Mouse (Mus musculus): ENCODE results near the gene 1700007K13Rik.
A peak's percentile ranks its signal among the peaks of the same experiment; 100 is the strongest.
"Not testable (repeated sequence)": the region's sequence is repeated elsewhere in the genome, so short reads cannot be mapped to it uniquely, and the experiment has no call there.

Gene 1700007K13Rik

DNA sequence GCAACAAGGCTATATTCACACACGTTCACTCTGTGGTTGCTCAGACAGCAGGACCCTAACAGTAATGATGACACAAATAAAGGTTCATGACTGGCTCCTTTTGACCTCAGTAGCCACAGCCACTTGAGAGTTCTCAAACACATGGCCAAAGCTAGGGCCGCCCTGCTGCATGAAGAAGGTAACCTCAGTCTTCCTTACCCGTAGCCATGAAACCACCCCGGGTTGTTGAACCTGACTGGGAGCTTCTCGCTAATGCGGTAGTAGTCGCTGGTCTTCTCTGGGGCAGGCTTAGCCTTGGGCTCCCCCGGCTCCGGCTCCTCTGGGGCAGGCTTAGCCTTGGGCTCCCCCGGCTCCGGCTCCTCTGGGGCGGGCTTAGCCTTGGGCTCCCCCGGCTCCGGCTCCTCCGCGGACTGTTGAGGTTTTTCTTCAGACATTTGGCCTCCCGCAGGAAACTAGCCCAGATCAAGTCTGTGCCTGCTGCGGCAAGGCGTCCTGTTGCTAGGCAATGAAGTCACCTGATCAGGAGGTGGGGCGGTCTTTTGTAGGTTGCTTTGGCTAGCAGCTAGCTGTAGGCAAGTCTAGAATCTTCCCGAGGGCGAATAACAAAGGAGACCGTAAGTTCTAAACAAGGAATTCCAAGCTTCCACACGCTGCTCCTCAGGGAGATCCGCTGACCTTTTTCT, at the start of gene 1700007K13Rik:
TSS of gene 1700007K13Rik (minus strand) at position 497 of the 683 bp plus-strand sequence.
- peak; percentile 83 for DNase-seq

DNA sequence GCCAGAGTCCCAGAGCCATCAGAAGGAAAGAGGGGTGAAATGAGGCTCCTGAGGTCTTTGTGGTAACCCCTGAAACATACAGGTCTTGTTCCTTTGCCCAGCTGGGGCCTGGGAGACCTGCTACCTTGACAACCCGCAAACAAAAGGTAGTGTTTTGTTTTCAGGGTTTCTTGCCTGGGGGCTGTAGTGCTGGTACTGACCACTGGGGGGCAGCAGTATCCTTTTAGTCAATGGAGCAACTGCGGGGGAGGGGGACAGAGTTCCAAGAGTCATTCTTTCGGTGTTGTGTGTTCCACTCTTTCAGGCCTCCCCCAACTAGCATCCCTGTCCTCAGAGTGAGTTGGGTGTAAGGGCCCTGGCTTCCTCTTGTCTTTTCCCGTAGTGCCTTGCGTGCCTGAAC, 48.4 kb upstream of the 1700007K13Rik start:
- peak; percentile 83 for DNase-seq

DNA sequence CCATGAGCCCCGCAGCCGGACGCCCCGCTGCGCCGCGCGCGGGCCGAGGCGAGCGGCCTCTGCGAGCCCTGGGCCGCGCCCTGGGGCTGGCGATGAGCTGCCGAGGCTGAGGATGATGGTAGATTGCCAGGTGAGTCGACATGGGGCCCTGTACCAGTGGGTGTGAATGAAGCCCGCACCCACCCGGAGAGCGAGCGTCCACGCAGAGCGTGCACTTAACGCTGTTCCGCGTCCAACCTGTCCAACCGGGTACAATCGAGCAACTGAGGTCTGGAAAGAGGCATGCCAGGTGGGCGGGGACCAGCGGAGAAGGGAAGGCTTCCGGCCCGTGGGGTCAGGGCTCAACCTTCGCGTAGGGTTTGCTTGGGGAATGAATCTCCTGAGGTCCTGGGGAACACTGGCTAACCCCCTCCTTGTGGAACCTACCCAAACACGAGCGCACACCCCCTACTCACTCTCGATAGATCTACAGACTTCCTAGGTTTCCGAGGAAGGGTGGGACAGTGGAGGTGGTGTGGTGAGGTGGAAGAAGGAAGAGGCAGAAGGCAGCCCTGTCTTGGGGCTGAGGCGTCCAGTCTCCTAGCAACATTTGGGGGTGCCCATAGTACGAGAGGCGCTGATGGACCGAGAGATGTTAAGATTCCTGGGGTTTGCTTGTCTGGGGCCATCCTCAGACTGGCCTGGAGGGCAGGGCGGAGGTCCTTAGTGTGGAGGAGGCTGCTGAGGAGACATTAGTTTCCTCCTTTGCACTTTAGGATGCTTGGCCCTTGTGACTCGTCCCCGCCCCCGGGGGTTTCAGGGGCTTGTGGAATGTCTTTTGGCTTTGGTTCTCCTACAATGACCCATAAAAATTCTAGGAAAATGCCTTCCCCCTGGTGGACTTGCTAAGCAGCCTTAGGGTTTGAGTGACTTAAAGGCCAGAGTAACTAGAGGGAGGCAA, 47.6 kb upstream of the 1700007K13Rik start:
- DNase-seq, result no peak

DNA sequence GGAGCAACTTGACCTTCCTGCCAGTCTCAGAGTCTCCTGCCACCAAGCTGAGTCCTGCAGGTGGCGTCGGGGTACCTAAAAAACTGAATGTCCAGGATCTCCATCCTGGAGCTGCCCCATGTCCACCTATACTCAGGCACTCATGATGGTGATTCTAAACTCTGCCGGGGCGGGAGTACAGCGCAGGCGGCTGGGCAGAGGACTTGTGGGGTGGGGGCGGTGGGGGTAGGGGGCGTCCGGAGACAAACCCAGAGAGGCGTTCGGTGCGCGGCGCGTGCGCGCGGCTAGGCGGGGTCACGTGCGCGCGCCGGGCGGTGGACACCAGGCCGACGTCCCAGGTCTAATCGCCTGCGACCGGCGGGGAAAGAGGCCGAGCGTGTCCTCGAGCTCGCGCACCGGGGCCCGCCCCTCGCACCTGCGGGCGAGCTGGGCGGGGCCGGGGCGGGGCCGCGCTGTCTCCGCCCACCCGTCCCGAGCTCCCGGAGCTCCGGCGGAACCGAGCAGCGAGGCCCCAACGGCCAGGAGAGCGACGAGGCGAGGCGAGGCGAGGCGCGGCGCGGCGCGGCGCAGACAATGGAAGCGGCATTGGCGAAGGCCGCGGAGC, 46.8 kb upstream of the 1700007K13Rik start, which contains the start of gene Ralgds:
TSS of gene Ralgds (plus strand) at position 328 of the 604 bp plus-strand sequence.
- peak; percentile 75 for DNase-seq

DNA sequence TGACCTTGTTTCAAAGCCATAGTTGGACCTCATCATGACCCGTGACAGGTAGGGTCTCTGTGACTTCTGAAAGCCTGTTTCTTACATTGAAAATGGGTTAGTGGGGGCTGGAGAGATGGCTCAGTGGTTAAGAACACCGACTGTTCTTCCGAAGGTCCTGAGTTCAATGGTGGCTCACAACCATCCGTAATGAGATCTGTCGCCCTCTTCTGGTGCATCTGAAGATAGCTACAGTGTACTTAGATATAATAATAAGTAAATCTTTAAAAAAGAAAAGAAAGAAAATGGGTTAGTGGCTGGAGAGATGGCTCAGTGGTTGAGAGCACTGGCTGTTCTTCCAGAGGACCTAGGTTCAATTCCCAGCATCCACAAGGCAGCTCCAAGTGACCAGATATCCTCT, 45.5 kb upstream of the 1700007K13Rik start:
- not testable (repeated sequence) for DNase-seq

DNA sequence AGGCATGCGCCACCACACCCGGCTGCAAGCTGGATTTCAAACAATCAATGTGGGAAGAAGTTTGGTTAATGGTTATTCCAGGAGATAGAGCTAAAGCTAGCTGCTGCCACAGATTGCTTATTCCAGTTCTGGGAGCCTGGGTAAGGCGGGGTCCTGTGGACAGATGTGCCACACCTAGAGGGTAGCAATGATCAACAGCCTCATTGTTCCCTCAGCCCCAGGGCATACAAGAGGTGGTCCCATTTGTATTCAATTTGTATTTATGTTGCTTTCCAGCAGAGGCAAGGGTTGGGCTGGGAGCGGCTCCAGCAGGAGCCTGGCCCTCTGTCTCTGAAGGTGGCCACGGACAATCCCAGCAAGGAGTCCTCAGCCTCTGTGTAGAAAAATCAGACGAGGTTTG, 40.2 kb upstream of the 1700007K13Rik start:
- no peak for DNase-seq

DNA sequence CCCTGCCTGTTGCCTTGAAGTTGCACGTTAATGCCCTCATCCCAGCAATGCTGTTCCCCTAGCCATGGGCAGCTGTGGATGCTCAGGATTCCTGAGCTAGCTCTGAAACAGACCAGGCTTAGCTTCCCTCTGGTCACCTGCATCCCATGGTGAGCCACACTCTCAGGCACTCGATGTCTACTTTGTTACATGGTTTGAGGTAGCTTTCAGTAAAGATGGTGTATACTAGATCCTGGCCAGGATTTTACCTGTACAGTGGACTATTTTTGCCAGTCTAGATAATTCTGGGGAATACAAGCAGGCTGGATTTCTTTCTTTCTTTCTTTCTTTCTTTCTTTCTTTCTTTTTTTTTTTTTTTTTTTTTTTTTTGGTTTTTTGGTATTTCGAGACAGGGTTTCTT, 39.7 kb upstream of the 1700007K13Rik start, which contains the start of gene Gm10134:
TSS of gene Gm10134 (plus strand) at position 301 of the 400 bp plus-strand sequence.
- no peak for DNase-seq

DNA sequence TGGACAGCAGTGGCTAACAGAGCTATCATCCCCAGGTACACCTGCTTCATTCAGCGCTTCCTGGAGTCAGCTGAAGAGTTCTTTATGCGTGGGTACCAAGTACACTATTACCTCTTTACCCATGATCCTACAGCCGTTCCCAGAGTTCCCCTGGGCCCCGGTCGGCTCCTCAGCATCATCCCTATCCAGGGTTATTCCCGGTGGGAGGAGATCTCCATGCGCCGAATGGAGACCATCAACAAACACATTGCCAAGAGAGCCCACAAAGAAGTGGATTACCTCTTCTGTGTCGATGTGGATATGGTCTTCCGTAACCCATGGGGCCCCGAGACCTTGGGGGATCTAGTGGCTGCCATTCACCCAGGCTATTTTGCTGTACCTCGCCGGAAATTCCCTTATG, 38.5 kb upstream of the 1700007K13Rik start:
- no peak for DNase-seq

DNA sequence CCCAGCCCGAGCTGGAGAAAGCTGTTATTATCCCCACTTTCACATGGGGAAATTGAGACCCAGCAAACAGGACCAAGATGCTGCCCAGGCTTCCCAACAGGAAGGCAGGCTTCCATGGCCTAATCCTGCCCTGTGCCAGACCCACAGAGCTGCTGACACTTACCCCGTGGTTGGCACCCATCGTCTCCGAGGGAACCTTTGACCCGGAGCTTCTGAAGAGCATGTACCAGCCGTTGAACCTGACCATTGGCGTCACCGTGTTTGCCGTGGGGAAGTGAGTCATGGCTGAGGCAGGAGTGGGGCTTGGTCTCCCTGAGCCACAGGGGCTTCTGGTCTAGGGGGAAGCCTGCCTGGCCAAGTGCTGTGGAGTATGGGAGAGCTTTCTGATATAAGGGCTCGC, 36.9 kb upstream of the 1700007K13Rik start:
- DNase-seq, result peak; percentile 53

DNA sequence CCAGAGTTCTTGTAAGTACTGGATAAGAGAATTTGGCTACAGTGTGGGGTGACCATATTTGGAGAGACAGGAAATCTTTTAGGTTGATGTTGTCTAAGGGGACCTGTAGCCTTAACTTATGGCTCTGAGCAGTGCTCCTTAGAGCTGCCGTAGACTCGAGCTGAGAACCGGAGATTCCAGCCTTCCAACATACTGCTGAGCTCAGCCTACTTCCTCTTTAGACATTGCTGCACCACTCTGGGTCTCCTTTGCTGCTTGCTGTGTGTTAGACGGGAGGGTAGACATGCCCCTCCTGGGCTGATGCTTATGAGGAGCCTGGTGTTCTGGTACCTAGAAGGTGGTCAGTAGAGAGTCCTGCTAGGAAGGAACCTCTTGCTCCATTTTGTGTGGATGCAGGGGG, 32.3 kb upstream of the 1700007K13Rik start:
- DNase-seq, result no peak

DNA sequence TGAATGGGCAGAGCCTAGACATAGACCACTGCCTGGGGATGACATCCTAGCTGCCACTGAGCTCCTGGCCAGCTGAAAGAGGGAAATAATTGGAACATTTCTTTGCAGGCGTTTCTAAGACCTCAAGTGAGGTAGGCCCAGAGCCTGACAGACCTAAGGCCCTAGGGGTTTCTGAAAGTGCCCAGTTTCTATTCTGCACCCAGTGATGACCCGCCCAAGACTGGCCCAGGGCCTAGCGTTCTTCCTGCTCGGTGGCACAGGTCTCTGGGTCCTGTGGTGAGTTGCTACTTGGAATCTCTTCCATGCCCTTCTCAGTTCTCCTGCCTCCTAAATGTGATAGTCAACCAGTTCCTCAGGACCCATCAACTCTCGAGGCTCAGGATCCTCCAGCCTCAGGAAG, 31.4 kb upstream of the 1700007K13Rik start:
- DNase-seq, result no peak

DNA sequence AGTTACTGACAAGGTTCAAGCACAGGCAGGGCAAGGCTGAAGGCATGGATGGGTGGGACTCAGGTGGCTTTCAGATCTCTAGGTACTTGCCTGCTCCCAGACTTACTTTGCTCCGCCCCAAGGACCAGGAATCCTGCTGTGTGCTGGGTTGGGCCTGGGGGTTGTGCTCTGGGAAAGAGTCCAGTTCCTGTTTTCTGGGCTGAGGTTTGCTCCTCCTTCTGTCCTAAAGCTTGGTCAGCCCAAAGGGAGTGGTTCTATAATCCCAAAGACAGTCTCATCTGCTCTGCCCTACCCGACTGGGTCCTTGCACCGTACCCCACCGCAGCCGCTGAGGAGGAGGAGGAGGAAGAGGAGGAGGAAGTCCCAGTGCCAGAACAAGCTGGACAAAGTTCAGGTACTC, 30.5 kb upstream of the 1700007K13Rik start, which contains the start of gene Gbgt1:
TSS of gene Gbgt1 (plus strand) at position 221 of the 400 bp plus-strand sequence.
- no peak for DNase-seq

DNA sequence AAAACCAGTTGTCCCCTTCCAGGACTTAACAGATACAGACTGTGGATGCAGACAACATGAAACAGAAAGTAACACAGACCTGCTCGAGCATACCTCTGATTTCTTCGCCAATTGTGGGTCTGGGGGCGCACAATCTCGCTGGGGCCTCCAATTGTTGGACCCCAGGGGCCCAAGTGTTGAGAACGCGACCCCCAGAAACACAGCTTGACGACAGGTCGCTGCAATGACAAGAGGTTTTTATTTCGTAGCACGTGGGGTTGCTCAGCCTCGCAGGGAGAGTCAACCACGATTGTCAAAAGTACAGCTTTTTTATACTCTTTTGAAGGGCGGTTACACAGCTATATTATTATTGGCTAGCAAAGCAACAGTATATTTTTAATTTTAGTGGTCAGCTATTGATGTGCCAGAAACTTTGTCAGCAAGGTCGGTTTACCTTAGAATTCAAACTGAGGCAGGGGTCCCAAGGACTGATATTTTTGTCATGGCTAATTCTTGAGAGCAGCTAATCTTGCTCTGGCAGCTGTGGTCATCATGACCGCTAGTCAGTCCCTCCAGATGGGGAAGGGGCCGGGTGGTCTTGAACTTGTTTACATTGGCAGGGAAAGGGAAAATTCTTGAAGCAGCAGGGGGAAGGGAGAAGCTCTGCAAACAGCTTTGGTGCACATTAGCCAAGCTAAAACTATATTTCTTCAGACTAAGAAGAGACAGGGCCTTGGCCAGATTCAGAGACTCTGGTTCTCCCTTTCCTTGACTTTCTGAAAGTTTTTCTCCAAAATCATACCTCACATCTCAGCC, 29.9 kb upstream of the 1700007K13Rik start:
- DNase-seq, result no peak

DNA sequence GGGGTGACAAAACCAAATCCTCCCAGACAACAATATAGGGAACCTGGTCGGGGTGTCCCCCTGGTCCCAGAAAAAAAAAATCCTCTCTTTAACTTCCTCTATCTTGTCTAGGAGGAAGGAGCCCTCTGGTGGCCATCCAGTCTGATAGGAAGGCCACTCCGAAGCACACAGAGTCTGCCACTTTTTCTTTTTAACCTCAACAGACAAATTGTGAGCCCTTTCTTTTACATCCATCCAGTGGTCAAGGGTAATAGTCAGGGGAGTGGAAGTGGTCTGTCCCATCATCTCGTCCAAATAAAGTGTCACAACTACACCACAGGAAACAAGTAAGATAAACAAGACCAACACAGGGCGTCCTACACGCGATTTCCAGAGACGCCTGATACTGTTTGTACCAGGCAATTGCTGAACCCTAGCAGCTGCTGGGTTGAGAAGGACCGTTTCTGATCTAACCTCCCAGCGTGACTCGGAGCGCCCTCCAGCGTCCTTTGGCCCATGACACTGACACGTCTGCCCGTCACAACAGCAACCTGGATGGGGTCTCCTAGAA, 29.1 kb upstream of the 1700007K13Rik start:
- peak; percentile 38 for DNase-seq

DNA sequence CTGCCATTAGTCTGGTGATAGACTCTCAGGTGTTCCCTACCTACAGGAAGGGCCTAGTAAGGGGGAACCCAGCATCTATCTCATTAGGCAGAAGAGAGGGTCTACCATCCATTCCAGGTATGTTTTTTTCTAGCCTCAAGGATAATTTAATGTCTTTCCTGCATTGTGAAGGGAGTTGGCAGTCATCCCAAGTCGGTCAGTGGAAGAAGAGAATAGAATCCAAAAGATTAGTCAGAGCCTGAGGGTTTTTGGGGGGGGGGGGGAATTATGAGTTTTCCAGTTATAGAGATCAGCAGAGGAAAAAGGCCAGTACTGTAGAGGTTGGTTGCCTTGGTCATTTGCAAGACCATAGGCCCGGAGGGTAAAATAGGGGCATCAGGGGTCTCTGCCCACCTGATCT, 28.4 kb upstream of the 1700007K13Rik start:
- no peak for DNase-seq

DNA sequence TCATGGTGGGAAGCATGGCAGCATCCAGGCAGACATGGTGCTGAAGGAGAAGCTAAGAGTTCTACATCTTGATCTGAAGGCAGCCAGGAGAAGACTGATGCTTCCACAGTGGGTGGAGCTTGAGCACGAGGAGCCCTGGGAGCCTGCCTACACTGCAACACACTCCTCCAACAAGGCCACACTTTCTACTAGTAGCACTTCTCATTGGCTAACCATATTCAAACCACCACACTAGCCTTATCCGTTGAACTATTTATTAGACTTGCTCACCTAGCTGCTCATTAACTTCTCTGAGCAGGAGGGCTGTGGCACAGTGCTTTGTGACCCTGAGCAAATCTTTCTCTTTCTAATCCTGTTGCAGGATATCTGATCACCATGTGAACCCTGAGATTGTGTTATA, 17.7 kb upstream of the 1700007K13Rik start:
- peak; percentile 73 for DNase-seq

DNA sequence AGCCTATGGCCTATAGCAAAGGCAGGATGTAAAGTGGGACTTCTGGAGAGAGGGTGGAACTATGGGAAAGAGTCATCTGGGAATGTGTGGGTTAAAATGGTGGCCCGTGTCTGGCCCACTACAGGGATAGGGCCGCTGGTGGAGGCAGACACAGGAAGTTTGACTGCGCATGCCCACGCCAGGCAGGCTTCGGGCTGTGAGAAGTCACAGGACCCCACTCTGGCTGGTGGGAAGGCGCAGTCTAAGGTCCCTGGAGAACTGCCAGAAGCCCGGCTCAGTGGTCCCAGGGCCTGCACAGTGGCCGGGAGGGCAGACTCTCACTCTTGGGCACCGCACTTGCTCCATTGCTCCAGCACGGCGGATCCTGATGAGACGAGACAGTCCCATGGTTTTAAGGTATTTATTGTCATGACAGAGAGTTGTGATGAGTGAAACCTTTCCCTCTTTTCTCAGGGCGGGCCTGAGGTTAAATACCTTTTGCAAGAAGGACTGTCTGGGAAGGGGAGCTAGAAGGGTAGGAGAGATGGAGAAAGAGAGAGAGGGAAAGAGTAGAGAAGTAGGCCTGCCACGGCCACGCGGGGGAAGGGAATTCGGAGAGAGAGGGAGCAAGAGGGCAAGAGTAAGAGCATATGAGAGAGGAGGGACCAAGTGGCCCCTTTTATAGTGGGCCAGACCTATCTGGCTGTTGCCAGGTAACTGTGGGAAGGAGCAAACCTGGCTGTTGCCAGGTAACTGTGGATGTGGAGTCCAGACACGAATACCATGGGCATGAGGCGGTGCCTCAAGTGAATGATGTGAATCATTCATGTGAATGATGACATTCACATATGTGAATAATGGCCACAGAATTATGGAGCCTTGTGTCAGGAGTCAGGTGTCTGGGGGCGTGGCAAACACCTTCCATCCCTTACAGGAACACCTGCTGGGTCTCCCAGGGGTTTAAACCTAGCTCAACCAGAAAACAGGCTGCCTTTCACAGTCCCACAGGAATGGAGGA, 13.4 kb upstream of the 1700007K13Rik start:
- no peak for DNase-seq

DNA sequence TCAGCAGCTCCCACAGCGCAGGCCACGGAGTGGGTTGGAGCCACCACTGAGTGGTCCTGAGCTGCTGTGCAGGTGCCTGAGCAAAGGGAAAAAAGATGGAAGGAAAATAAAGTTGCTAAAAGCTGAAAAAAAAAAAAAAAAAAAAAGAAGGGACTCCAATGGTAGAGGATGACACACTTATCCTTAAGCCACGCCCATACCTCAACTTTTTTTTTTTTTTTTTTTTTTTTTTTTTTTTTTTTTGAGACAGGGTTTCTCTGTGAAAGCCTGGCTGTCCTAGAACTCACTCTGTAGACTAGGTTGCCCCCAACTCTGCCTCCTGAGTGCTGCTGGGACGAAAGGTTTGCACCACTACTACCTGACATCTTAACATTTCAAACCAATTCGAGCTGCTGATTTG, 11.9 kb upstream of the 1700007K13Rik start:
- DNase-seq, result not testable (repeated sequence)

DNA sequence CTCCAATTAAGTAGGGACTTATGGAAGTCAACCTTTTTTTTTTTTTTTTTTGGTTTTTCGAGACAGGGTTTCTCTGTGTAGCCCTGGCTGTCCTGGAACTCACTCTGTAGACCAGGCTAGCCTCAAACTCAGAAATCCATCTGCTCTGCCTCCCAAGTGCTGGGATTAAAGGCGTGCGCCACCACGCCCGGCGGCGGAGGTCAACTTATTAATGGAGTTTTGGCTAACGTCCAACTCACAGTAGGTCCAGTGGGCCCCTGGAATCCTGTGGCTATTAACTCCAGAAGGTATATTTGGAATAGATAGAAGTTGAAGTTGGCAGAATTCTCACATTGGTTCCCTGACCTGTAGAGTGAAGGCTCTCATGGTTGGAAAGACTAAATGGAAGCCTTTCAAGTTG, 5.9 kb upstream of the 1700007K13Rik start:
- not testable (repeated sequence) for DNase-seq

DNA sequence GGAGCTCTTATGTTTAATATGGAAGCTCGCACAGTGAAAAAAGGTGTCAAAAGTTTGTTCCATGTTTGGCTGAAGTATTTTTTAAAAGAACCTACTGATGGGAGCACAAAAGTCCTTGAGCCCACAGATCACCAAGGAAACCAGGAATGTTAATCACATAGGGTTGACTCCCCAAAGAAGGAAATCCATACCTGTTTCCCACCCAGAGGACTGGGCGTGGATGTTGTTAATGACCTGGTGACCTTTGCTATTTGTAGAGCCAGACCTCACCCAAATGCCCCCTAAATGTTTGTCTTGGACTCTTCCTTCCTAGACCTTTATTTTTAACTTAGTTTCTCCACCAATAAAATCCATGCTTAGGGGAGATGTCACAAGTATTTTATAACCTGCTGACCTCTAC, 4.5 kb upstream of the 1700007K13Rik start:
- no peak for DNase-seq

DNA sequence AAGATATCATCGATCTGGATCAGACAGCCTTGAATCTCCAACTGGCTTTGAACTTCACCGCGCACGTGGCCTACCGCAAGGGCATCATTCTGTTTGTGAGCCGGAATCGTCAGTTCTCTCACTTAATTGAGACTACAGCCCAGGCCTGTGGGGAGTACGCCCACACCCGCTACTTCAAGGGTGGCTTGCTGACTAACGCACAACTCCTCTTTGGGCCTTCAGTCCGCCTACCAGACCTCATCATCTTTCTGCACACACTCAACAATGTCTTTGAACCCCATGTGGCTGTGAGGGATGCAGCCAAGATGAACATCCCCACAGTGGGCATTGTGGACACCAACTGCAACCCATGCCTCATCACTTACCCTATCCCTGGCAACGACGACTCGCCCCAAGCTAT, 3.3 kb upstream of the 1700007K13Rik start:
- no peak for DNase-seq
